Mouse (Mus musculus) lung, embryonic 16.5 days (tissue): Measurements from ENCODE around the gene Lmo2. TPM values are rescaled to one million over a fixed set of nuclear protein-coding genes. Genes with fewer than 3 reads are reported as not detected.
A peak's percentile ranks its signal among the peaks of the same experiment; 100 is the strongest.

Source experiments
- ATAC-seq: fragments of 200-750 bp; cut with Nextera tagmentation; 2 replicates; pipeline ENCODE4 v1.8.0; 2017; ENCODE audit warnings: low read depth, mild to moderate bottlenecking, moderate library complexity
- H3K27ac ChIP-seq: fragments of 300-500 bp; sonication (generic); 2 replicates; pipeline ENCODE4 v1.5.1; 2014; ENCODE audit warnings: mild to moderate bottlenecking, control low read depth, low read length
- H3K27me3 ChIP-seq: fragments of 300-500 bp; sonication (generic); 2 replicates; pipeline ENCODE4 v1.6.1; 2014; ENCODE audit warnings: low read depth, low read length, mixed read lengths; ENCODE audit not compliant: control insufficient read depth, insufficient read depth
- H3K36me3 ChIP-seq: fragments of 300-500 bp; sonication (generic); 2 replicates; pipeline ENCODE4 v1.6.1; 2014; ENCODE audit warnings: low read length; ENCODE audit not compliant: control insufficient read depth, insufficient read depth
- H3K4me1 ChIP-seq: fragments of 300-500 bp; sonication (generic); replicated peaks from 2 replicates; pipeline ENCODE4 v1.6.1; 2014; ENCODE audit warnings: low read length, mixed read lengths; ENCODE audit not compliant: control insufficient read depth, insufficient read depth
- H3K4me2 ChIP-seq: fragments of 300-500 bp; sonication (generic); 2 replicates; pipeline ENCODE4 v1.6.1; 2014; ENCODE audit warnings: low read depth, low read length, control low read depth
- H3K4me3 ChIP-seq: fragments of 300-500 bp; sonication (generic); 2 replicates; pipeline ENCODE4 v1.5.1; 2014; ENCODE audit warnings: mild to moderate bottlenecking, low read length, control low read depth
- H3K9ac ChIP-seq: fragments of 300-500 bp; sonication (generic); 2 replicates; pipeline ENCODE4 v1.6.1; 2014; ENCODE audit warnings: low read length, control low read depth
- H3K9me3 ChIP-seq: fragments of 300-500 bp; sonication (generic); 2 replicates; pipeline ENCODE4 v1.6.1; 2016; ENCODE audit warnings: low read length; ENCODE audit not compliant: control insufficient read depth
- WGBS: fragments of 180-500 bp; shearing (Covaris S2); extraction: QIAGEN DNeasy Blood & Tissue Kit; methylation state at CpG from one replicate; pipeline ENCODE4 v1.1.7; 2014; 5-methylcytosine and 5-hydroxymethylcytosine counted together
- polyA plus RNA-seq: library from polyadenylated mRNA; unstranded; fragments of >200 nt; fragmentation: Nextera tagmentation; extraction: Ambion mirVana; gene quantifications from 2 replicates; pipeline ENCODE4 v1.2.1, GENCODE M21; 2015

Lmo2 gene
- polyA plus RNA-seq, 1 experiment from 2014 or later, result 31.6 TPM

- no peaks in the 10 kb centered on the region for H3K9me3 ChIP-seq
- no peak overlapping the region for H3K4me3 ChIP-seq
- no peaks in the 10 kb centered on the region for H3K27me3 ChIP-seq
- no peaks in the 10 kb centered on the region for H3K36me3 ChIP-seq
- WGBS, result 77% methylated on average over 3 of the region's 3 CpGs
- no peak overlapping the region for H3K27ac ChIP-seq
- ATAC-seq, result no peak
- H3K4me2 ChIP-seq, result no peak overlapping the region
- no peak overlapping the region for H3K9ac ChIP-seq
- no peaks in the 10 kb centered on the region for H3K4me1 ChIP-seq
These were observed 2.1 kb upstream of the Lmo2 start for GRCm38 (mm10) chr2:103955714-103956113.

GRCm38 (mm10) chr2:103956867-103957266, 919 bp upstream of the Lmo2 start:
- no peak overlapping the region for H3K27ac ChIP-seq
- WGBS, result 70% methylated on average over 6 of the region's 6 CpGs
- H3K4me3 ChIP-seq, result no peak overlapping the region
- H3K9me3 ChIP-seq, result no peaks in the 10 kb centered on the region
- H3K4me1 ChIP-seq, result no peaks in the 10 kb centered on the region
- no peak for ATAC-seq
- H3K27me3 ChIP-seq, result no peaks in the 10 kb centered on the region
- H3K9ac ChIP-seq, result no peak overlapping the region
- H3K4me2 ChIP-seq, result no peak overlapping the region
- no peaks in the 10 kb centered on the region for H3K36me3 ChIP-seq

GRCm38 (mm10) chr2:103958634-103959033, 848 bp downstream of the Lmo2 start:
- Histone ChIP-seq H3K36me3 (no peaks in the 10 kb centered on the region), H3K4me1 (no peaks in the 10 kb centered on the region), H3K4me3 (no peak overlapping the region), H3K4me2 (no peak overlapping the region), H3K9me3 (no peaks in the 10 kb centered on the region), H3K9ac (no peak overlapping the region), H3K27me3 (no peaks in the 10 kb centered on the region), H3K27ac (no peak overlapping the region)
- 51% methylated on average over 3 of the region's 3 CpGs for WGBS
- no peak for ATAC-seq

- 83% methylated on average over 5 of the region's 5 CpGs for WGBS
- ATAC-seq, result no peak
- no peaks in the 10 kb centered on the region for H3K27me3 ChIP-seq
- H3K9ac ChIP-seq, result no peak overlapping the region
- H3K4me3 ChIP-seq, result no peak overlapping the region
- H3K27ac ChIP-seq, result no peak overlapping the region
- no peaks in the 10 kb centered on the region for H3K9me3 ChIP-seq
- no peaks in the 10 kb centered on the region for H3K4me1 ChIP-seq
- H3K36me3 ChIP-seq, result no peaks in the 10 kb centered on the region
- H3K4me2 ChIP-seq, result no peak overlapping the region
These were observed 1.3 kb downstream of the Lmo2 start for GRCm38 (mm10) chr2:103959066-103959465.

GRCm38 (mm10) chr2:103959574-103959973, 1.8 kb downstream of the Lmo2 start:
- Histone ChIP-seq H3K4me2 (no peak overlapping the region), H3K4me1 (no peaks in the 10 kb centered on the region), H3K27me3 (no peaks in the 10 kb centered on the region), H3K27ac (no peak overlapping the region), H3K9ac (no peak overlapping the region), H3K4me3 (no peak overlapping the region), H3K9me3 (no peaks in the 10 kb centered on the region), H3K36me3 (no peaks in the 10 kb centered on the region)
- WGBS, result 85% methylated on average over 6 of the region's 6 CpGs
- no peak for ATAC-seq

- no peak for ATAC-seq
- Histone ChIP-seq H3K27me3 (no peaks in the 10 kb centered on the region), H3K4me2 (no peak overlapping the region), H3K27ac (no peak overlapping the region), H3K36me3 (no peaks in the 10 kb centered on the region), H3K4me3 (no peak overlapping the region), H3K4me1 (no peaks in the 10 kb centered on the region), H3K9me3 (no peaks in the 10 kb centered on the region), H3K9ac (no peak overlapping the region)
- 70% methylated on average over 4 of the region's 4 CpGs for WGBS
These were observed 4.6 kb downstream of the Lmo2 start for GRCm38 (mm10) chr2:103962349-103962748.

GRCm38 (mm10) chr2:103965391-103965790, 7.6 kb downstream of the Lmo2 start:
- Histone ChIP-seq H3K4me3 (no peak overlapping the region), H3K36me3 (no peaks in the 10 kb centered on the region), H3K4me1 (peaks cover under 1% of the 10 kb centered on the region; the same call in 1 of the 2 replicates), H3K4me2 (no peak overlapping the region), H3K9me3 (no peaks in the 10 kb centered on the region), H3K27me3 (peaks cover 4% of the 10 kb centered on the region; the same call in 1 of the 2 replicates), H3K27ac (no peak overlapping the region), H3K9ac (no peak overlapping the region)
- 71% methylated on average over 3 of the region's 3 CpGs for WGBS
- ATAC-seq, result no peak

GRCm38 (mm10) chr2:103968186-103968585, 10.4 kb downstream of the Lmo2 start:
- no peak overlapping the region for H3K9ac ChIP-seq
- no peak for ATAC-seq
- 58% methylated on average over 4 of the region's 4 CpGs for WGBS
- H3K36me3 ChIP-seq, result no peaks in the 10 kb centered on the region
- H3K27me3 ChIP-seq, result peaks cover 19% of the 10 kb centered on the region; the same call in 1 of the 2 replicates
- no peak overlapping the region for H3K4me3 ChIP-seq
- no peak overlapping the region for H3K27ac ChIP-seq
- no peak overlapping the region for H3K4me2 ChIP-seq
- peaks cover 7% of the 10 kb centered on the region; the same call in 1 of the 2 replicates for H3K4me1 ChIP-seq
- H3K9me3 ChIP-seq, result no peaks in the 10 kb centered on the region

GRCm38 (mm10) chr2:103968919-103969436, 11.2 kb downstream of the Lmo2 start:
- Histone ChIP-seq H3K9ac (peak overlapping the region; percentile 77), H3K27me3 (peaks cover 19% of the 10 kb centered on the region; the same call in 1 of the 2 replicates), H3K27ac (peak overlapping the region; percentile 61), H3K36me3 (no peaks in the 10 kb centered on the region), H3K9me3 (no peaks in the 10 kb centered on the region), H3K4me2 (peak overlapping the region; percentile 94), H3K4me1 (peaks cover 7% of the 10 kb centered on the region; the same call in 1 of the 2 replicates), H3K4me3 (peak overlapping the region; percentile 80)
- ATAC-seq, result no peak
- 22% methylated on average over 10 of the region's 10 CpGs for WGBS
